Mouse (Mus musculus): Measurements from ENCODE around the gene Stxbp5.

Stxbp5 gene

GRCm38 (mm10) chr10:9732065-9732749, 168.7 kb downstream of the Stxbp5 start:
- no peak for DNase-seq

GRCm38 (mm10) chr10:9722519-9723303, 178.2 kb downstream of the Stxbp5 start:
- DNase-seq, result no peak

GRCm38 (mm10) chr10:9720027-9720426, 180.9 kb downstream of the Stxbp5 start:
- DNase-seq, result no peak

GRCm38 (mm10) chr10:9718086-9718485, 182.8 kb downstream of the Stxbp5 start:
- no peak for DNase-seq
